Mouse (Mus musculus): ENCODE measurements at regions not wholly inside any gene's neighbourhood (a gene's known extent, or its start where the extent isn't known, plus 50 kb on each side); places are given as distances from the start of the nearest gene placed in this dataset.

DNA sequence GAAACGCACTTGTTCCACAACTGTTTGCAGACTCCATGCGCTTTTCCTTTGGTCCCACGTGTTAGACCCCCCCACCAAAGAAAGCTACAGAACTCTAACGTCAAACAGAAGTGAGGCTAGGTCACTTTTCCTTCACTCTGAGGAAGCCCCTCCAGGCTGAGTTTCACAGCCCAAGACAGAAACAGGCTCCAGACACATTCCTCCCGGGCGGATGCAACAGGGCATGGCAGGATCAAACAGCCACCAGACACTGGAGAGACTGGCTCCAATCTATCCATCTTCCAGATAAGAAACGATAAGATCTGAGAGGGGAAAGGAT is 97.9 kb downstream of the Tmco5 start:
- TF ChIP-seq CTCF (IDR thresholded peaks at IDR 0.05; ENCODE audit: low read depth): no peak
- TF ChIP-seq EP300 (IDR thresholded peaks at IDR 0.05; ENCODE audit: low read depth): no peak
